Mouse (Mus musculus): ENCODE results near the gene Olfr1046.

DNA sequence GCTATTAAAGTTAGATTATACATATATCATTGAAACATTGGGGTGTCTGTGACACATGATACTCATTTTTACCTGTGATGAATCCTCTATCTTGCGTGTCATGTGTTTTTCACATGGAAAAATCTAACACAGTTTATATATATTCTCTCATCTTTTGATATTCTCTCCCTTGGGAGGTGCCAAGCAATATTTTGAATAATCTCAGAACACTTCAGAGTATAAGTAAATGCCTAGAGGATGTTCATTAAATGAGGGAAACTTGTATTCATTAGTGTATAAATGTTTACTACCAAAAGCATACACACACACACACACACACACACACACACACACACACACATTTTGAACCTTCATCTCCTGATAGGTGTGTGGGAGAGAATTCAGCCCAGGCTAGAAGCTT lies 12.2 kb upstream of the Olfr1046 start, which contains the start of gene Olfr1047:
- TF ChIP-seq CTCF (IDR thresholded peaks at IDR 0.05; ENCODE audit: low read depth, low read length) (no peak), POLR2A (IDR thresholded peaks at IDR 0.05; ENCODE audit: borderline replicate concordance, low read depth, low read length) (no peak)
